Mouse (Mus musculus) layer of hippocampus, adult 2 months (tissue): ENCODE results near the gene Car1. TPM values are rescaled to one million over a fixed set of nuclear protein-coding genes. Genes with fewer than 3 reads are reported as not detected.
"Not testable (repeated sequence)": the region's sequence is repeated elsewhere in the genome, so short reads cannot be mapped to it uniquely, and the experiment has no call there.

Source experiments
- DNase-seq, 2 experiments: peaks; one replicate each; pipeline ENCODE4 v3.0.0; 2022; ENCODE audit warnings: low spot score in 2 of 2
- H3K27ac ChIP-seq: fragments of 200-600 bp; 2 replicates; pipeline ENCODE4 v1.8.1; 2022
- H3K4me3 ChIP-seq: fragments of 200-600 bp; 2 replicates; pipeline ENCODE4 v1.8.1; 2022; ENCODE audit warnings: mild to moderate bottlenecking
- CTCF ChIP-seq: fragments of 200-600 bp; conservative IDR thresholded peaks from 2 replicates; pipeline ENCODE4 v1.8.1; 2022; ENCODE audit warnings: antibody characterized with exemption, mild to moderate bottlenecking, moderate library complexity
- total RNA-seq, 2 experiments: library from RNA; stranded (reverse); gene quantifications; 2 replicates each; pipeline ENCODE4 v1.2.3; 2021

The Car1 gene
- total RNA-seq, 2 experiments from 2014 or later: not detected

DNA sequence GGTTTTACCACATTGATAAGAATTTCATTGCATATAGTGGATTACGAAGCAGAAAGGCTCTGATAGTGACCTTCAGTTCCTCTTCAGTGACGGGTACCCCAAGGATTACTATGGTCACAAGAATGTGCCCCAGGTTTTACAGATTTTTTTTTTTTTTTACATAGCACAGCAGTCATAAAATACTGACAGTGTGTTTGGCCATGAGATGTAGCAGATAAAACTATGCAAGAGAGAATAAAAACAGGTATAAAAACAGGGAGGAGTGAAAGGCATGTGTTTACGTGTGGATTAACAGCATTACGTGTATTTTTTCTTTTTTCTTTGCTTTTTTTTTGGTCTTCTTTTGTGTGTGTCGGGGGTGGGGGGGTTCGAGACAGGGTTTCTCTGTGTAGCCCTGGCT, 3.3 kb downstream of the Car1 start:
- no peak for TF ChIP-seq CTCF

DNA sequence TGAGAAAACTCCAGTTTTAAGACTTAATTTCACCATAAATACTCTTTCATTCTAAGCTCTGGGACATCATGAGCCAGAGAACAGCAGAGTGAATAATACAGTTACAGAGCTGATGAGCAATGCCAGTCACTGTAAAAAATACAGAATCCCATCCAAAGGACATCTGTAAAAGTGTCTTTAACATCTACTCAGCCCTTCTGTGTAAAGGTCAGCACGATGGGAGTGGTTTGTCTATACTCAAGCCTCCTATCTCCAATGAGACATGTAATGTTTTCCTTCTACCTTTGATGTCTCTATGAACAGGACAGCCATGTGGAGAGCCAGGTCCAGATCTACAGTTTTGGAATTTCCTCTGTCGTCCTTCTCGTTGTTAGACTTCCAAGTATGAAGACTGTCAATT, 11.1 kb downstream of the Car1 start:
- Histone ChIP-seq H3K4me3 (no peak overlapping the region), H3K27ac (no peak overlapping the region)
- no peak for DNase-seq
- no peak for TF ChIP-seq CTCF

More for the DNA sequence above, 3.3 kb downstream of the Car1 start:
- Histone ChIP-seq H3K4me3 (no peak overlapping the region), H3K27ac (no peak overlapping the region)
- DNase-seq: no peak

DNA sequence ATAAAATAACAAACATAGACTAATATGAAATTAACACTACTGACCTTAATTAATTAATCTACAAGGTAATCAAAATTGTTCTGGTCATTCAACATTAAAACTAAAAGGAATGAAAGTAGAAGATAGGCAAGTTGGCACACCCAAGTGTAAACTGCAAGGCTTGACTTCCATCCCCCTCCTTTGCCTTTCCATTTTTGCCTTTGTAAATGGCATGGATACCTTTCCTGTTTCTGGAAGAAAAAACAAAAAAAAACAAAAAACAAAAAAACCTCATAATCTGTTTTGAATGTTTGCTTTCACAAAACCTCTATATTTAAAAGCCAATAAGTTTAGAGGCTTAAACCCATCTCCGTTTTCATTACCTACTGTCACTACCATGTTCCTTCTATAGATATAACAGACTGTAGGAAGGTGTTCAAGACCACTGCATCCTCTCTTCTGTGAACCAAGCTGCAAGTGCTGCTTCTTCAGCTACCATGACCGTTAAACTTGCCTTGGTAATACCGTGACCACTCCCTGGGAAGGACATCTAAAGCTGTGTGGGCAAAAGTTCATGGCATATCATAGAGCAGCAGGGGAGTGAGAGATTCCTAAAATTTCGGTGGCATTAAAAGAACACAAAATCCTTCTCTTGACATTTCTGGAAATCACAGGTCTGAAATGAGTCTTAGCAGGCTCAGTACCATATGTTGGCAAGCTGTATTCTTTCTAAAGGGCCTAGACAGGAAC, 12.7 kb downstream of the Car1 start:
- Histone ChIP-seq H3K4me3 (no peak overlapping the region), H3K27ac (no peak overlapping the region)
- DNase-seq: no peak
- no peak for TF ChIP-seq CTCF

DNA sequence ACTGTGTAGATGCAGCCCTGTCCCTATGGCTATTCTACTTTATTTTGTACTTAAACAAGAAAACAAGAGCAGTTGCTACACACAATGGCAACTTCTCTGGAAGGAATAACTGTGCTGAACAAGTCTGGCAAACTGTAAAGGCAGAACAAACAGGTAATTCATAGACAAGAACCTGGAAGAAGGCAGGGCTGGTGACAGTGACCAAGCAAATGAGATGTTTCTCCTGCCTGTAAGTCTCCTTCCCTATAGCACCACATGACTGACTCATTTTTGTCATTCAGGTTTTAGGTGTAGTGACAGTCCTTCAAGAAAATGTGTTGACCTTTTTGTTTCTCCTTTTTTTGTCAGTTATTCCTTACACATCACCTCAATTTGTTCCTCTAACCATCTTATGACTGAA, 16.1 kb downstream of the Car1 start:
- Histone ChIP-seq H3K4me3 (no peak overlapping the region), H3K27ac (no peak overlapping the region)
- DNase-seq: no peak
- no peak for TF ChIP-seq CTCF

DNA sequence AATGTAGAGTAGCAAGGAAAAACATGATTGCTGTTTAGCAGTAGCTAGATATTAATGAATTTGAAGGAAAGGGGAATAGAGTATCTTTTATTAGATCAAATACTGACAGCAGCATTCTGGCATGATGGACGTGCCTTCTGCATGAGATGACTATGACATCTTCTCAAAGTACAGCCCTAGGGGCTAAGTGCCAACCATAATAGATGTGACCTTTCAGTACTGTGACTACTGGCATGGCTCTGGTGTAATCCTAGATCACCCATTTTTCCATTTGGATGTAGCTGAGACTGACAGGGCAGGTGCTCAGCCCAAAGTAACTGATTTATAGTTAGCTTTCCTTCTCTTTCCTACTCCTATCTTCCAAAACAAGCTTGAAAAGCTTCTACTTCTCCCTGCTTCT, 20.6 kb downstream of the Car1 start:
- Histone ChIP-seq H3K4me3 (no peak overlapping the region), H3K27ac (no peak overlapping the region)
- no peak for TF ChIP-seq CTCF
- no peak for DNase-seq

DNA sequence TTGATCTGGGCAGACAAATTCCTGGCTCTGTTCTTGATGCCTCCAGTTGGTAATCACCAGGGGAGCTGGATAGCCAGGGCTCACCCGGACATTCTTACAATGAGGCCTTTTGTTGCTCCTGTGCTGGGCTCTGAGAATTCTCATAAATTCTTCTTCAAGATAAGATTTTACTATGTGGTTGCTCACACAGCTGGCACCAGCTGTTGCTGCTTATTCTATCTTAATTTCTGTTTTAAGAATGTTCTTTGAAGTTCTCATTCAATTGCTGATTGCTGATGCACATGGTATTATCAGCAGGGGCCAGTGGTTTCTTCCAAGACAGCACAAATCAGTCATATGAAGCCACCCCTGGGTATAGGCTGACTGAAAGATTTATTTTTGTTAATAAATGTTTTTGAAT, 21.0 kb downstream of the Car1 start:
- Histone ChIP-seq H3K27ac (no peak overlapping the region), H3K4me3 (no peak overlapping the region)
- no peak for DNase-seq
- no peak for TF ChIP-seq CTCF

DNA sequence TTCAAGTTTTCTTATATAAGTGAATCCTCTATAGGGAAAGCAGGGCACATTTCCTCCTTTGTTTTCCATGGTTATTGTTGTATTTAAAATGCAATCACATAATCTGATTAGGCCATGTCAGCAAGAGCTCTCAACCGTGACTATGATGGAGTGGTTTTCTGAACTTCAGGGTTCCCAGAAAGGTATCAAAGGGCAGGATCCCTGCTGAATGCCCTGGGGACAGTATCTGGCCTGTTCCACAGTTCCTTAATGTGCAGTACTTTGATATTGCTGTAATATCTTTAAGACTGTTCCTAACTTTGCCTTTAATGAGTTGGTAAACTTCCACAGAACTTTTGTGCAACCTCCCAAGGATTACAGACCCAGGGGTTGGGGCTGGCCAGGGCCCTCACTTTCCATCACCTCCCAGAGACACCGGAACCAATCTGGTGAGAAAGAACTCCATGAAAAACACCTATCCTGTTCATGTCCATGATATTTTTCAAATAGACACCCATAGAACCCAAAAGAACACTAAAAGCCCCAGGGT, 21.6 kb downstream of the Car1 start:
- TF ChIP-seq CTCF: no peak
- Histone ChIP-seq H3K4me3 (no peak overlapping the region), H3K27ac (no peak overlapping the region)
- DNase-seq: no peak

DNA sequence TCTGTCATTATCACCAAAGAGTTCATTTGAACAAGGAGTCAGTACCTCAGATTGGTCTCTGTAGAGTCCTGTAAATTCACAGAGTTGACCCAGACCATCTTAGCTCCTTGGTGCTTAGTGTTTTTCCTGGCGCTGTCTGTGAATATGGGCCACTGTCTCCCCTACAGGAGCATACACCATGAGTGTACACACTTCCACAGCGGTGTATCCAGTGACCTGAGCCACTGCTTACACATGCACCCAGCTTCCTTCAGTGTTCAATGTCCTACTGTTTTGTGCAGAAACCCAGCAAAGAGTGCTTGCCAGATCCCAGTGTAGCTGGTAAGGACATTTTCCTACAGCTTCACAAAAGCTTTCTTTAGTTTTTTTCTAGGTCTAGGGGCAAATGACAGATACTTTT, 22.8 kb downstream of the Car1 start:
- no peak for TF ChIP-seq CTCF
- H3K27ac ChIP-seq: no peak overlapping the region
- no peak for DNase-seq
- no peak overlapping the region for H3K4me3 ChIP-seq

DNA sequence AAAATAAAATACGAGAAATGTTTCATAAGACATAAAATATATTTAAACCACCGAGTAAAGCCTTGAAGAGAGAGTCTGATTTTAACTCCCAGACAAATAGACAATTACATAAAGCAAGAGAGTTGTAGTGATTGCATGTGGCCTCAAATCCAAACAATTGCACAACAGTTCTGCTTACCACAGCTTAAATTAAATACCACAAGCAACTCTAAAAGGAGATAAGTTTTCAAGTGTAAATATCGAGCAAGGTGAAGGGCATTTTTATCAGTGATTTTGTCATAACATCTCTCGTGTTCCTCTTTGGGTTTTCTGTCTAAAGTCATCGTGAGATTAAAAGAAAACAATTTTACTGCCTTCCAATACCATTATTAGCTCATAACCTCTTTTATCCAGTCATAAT, 25.0 kb downstream of the Car1 start:
- not testable (repeated sequence) for DNase-seq, H3K4me3 ChIP-seq, H3K27ac ChIP-seq

DNA sequence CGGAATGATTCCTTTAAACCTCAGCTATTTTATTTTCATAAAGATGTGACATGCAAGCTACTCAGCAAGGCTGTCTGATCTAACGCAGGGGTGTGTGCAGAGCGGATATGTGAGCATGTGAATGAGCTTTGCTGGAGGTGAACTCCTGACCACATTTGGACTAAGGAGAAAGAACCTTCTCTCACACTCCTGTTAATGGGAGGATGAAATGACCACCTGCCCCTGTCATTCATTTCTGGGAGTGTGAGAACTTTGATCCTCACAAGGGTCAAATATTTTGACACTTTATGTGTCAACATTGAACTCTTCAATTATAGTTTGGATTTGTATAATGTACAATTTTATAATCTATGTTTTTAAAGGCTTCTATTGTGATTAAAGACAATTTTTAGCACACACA, 25.8 kb downstream of the Car1 start:
- not testable (repeated sequence) for H3K27ac ChIP-seq

DNA sequence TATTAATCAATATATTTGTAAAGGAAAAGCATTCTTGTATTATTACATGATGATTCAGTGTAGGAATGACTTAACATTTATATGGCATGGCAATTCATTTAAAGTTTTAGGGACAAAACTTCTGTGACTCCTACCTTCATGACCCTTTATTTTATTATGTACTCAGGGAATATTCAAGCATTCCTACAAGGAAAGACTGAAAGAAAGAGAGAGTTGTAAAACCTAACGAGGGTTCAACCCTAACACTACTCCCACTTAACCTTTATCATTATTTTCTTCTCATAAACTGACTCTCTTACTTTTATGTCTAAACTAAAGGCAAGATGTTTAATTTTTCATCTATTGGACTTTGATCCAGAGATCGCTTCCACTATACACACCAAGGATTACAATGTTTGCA, 28.0 kb downstream of the Car1 start:
- no peak for TF ChIP-seq CTCF
- DNase-seq: no peak
- Histone ChIP-seq H3K4me3 (no peak overlapping the region), H3K27ac (no peak overlapping the region)

More for the DNA sequence above, 25.8 kb downstream of the Car1 start:
- not testable (repeated sequence) for DNase-seq, H3K4me3 ChIP-seq

DNA sequence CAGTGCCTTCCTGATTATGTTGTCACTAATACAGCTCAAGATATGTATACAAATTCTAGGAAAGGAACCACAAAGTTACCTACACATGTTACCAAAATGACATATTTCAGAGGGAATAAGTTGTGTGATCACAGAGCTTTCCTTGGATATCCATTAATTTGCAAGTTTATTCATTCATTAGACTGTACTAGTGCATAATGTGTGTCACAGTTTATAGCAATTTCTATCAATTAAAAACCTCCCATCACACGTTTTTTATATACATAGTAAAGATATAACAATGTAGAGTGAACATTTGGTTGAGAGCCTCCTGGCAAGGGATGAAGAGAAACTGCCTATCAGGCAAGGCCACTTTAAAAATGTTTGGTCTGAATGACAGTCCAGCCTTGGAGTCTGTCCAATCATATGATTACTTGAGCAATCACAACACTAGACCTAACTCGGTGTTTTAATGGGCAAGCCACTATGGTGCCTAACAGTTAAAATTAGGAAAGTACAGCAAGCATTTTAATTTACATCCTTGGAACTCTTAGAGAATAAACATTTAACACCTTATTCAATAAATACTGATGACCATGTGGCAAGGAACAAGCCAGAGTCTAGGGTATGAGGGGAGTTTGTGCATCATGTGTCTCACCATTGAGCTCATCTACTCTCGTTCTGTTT, 31.5 kb downstream of the Car1 start:
- not testable (repeated sequence) for H3K4me3 ChIP-seq, DNase-seq, H3K27ac ChIP-seq

DNA sequence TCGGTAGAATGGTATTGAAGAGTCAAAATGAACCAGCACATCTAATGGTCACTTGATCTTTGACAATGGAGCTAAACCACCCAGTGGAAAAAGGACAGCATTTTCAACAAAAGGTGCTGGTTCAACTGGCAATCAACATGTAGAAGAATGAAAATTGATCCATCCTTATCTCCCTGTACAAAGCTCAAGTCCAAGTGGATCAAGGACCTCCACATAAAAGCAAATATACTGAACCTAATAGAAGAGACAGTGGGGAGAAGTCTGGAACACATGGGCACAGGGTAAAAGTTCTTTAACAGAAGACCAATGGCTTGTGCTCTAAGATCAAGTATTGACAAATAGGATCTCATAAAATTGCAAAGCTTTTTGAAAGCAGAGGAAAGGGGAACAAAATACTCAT, 33.6 kb downstream of the Car1 start:
- not testable (repeated sequence) for DNase-seq, H3K27ac ChIP-seq, H3K4me3 ChIP-seq

DNA sequence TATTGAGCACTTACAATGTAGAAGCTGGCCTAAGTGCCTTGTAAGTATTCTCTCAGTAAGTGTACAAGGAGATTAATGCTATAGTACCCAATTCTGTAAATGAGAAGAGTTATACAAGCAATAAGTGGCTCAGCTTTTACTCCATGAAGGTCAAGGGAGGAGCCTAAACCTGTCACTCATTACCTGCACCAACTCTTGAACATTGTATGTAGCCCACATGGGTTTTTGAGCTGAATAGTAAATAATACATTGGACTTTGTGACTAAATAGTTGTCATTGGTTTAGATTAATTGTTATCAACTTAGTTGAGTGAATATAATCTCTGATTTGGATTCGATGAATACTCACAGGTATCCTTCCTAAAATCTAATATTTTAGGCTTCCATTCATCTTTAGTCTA, 35.7 kb downstream of the Car1 start:
- DNase-seq, H3K27ac ChIP-seq, H3K4me3 ChIP-seq: not testable (repeated sequence)
